Mouse (Mus musculus) forebrain, postnatal 0 days (tissue): ENCODE data around the gene Brd9. TPM values are rescaled to one million over a fixed set of nuclear protein-coding genes. Genes with fewer than 3 reads are reported as not detected.
A peak's percentile ranks its signal among the peaks of the same experiment; 100 is the strongest.

ENCODE experiments used
- ATAC-seq: fragments of 200-750 bp; cut with Nextera tagmentation; 2 replicates; pipeline ENCODE4 v1.8.0; 2017; ENCODE audit warnings: mild to moderate bottlenecking, moderate library complexity
- DNase-seq: peaks from one replicate; pipeline ENCODE4 v3.0.0-alpha.2; 2015
- H3K27ac ChIP-seq: fragments of 300-500 bp; sonication (generic); 2 replicates; pipeline ENCODE4 v1.5.1; 2014; ENCODE audit warnings: low read depth, mild to moderate bottlenecking, antibody characterized with exemption, low read length, moderate library complexity, mixed read lengths
- H3K27me3 ChIP-seq: fragments of 300-500 bp; sonication (generic); 2 replicates; pipeline ENCODE4 v1.6.1; 2014; ENCODE audit warnings: mild to moderate bottlenecking, low read length, mixed read lengths; ENCODE audit not compliant: insufficient read depth
- H3K36me3 ChIP-seq: fragments of 300-500 bp; sonication (generic); 2 replicates; pipeline ENCODE4 v1.6.1; 2014; ENCODE audit warnings: mild to moderate bottlenecking, moderate library complexity; ENCODE audit not compliant: insufficient read depth
- H3K4me1 ChIP-seq: fragments of 300-500 bp; sonication (generic); 2 replicates; pipeline ENCODE4 v1.6.1; 2014; ENCODE audit warnings: antibody characterized with exemption; ENCODE audit not compliant: insufficient read depth
- H3K4me2 ChIP-seq: fragments of 300-500 bp; sonication (generic); 2 replicates; pipeline ENCODE4 v1.6.1; 2014; ENCODE audit warnings: low read depth, mild to moderate bottlenecking, moderate library complexity
- H3K4me3 ChIP-seq: fragments of 300-500 bp; sonication (generic); 2 replicates; pipeline ENCODE4 v1.5.1; 2014; ENCODE audit warnings: low read depth, low read length, mixed read lengths
- H3K9ac ChIP-seq: fragments of 300-500 bp; sonication (generic); 2 replicates; pipeline ENCODE4 v1.6.1; 2014; ENCODE audit warnings: mild to moderate bottlenecking
- H3K9me3 ChIP-seq: fragments of 300-500 bp; sonication (generic); 2 replicates; pipeline ENCODE4 v1.6.1; 2016; ENCODE audit warnings: low read length
- CTCF ChIP-seq: sonication (generic); IDR thresholded peaks from 2 replicates; pipeline ENCODE4 v1.5.1; 2016; ENCODE audit warnings: antibody characterized with exemption, control low read depth, low read depth
- WGBS: fragments of 180-500 bp; shearing (Covaris S2); extraction: QIAGEN DNeasy Blood & Tissue Kit; methylation state at CpG from one replicate; pipeline ENCODE4 v1.1.7; 2014; 5-methylcytosine and 5-hydroxymethylcytosine counted together
- microRNA-seq, 2 experiments: library from miRNA; unstranded; fragments of <30 nt; microRNA quantifications; one replicate each; pipeline ENCODE4; 2016
- polyA plus RNA-seq: library from polyadenylated mRNA; unstranded; fragments of >200 nt; fragmentation: Nextera tagmentation; extraction: Ambion mirVana; gene quantifications from 2 replicates; pipeline ENCODE4 v1.2.1, GENCODE M21; 2015
- total RNA-seq: library from RNA; depleted of rRNA; stranded (reverse); fragments of >200 nt; gene quantifications from 2 replicates; pipeline ENCODE4 v1.2.3, GENCODE M21; 2014; rRNA removed

The Brd9 gene
- total and polyA plus RNA-seq, 2 experiments from 2014 or later, result 75.0 to 111 TPM

DNA sequence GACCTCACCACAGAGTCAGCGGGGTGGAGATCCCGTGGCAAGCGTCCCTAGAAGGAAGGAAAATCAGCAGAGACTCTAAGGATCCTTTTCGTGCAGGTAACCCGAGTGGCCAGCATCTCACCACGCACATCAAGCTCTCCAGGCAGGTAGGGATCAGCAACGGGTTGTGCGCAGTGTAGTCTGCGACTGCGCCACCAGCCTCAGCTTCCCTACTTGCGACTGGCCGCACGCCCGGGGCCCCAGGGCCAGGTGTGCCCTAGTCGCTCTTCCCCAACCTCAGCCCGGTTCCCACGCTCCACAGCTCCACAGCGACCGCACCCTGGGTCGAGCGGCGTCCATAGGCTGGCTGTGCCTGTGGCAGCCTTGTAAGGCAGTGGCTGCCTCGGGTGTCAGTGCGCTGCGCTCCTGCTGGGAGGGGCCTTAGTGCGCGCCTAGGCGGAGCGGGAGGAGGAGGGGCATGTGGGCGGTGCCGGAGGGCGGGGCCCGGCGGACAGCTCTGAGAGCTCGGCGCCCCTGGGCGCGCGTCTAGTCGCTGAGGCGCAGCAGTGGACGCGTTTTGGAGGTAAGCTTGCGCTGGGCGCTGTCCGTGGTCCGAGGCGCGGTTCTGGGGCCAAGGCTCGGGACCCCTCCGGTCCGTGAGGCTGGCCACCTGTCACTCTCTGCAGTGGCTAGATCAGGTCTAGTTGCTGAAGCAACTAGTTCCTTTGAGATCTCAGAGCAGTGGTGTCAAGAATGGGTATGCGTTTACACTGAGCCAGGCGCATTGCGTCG lies 71.5 kb downstream of the Brd9 start, which contains the start of gene Tppp:
Gene Tppp, plus strand, starts transcription at position 460 of the 771 bp plus-strand sequence.
- Histone ChIP-seq H3K4me3 (peak within 1 kb of the TSS; percentile 67), H3K27me3 (no peaks in the 10 kb centered on the region; the same call in 1 of the 2 replicates), H3K4me1 (peaks cover 8% of the 10 kb centered on the region; the same call in 1 of the 2 replicates), H3K9me3 (no peaks in the 10 kb centered on the region), H3K9ac (peak within 1 kb of the TSS; percentile 70), H3K4me2 (peak within 1 kb of the TSS; percentile 88), H3K27ac (peak within 1 kb of the TSS; percentile 86), H3K36me3 (no peaks in the 10 kb centered on the region)
- TF ChIP-seq CTCF, result no peak; the same call in 1 of the 2 replicates
- DNase-seq (peak; percentile 87), ATAC-seq (peak; percentile 92)
- WGBS, result 4% methylated on average over 56 of the region's 56 CpGs

DNA sequence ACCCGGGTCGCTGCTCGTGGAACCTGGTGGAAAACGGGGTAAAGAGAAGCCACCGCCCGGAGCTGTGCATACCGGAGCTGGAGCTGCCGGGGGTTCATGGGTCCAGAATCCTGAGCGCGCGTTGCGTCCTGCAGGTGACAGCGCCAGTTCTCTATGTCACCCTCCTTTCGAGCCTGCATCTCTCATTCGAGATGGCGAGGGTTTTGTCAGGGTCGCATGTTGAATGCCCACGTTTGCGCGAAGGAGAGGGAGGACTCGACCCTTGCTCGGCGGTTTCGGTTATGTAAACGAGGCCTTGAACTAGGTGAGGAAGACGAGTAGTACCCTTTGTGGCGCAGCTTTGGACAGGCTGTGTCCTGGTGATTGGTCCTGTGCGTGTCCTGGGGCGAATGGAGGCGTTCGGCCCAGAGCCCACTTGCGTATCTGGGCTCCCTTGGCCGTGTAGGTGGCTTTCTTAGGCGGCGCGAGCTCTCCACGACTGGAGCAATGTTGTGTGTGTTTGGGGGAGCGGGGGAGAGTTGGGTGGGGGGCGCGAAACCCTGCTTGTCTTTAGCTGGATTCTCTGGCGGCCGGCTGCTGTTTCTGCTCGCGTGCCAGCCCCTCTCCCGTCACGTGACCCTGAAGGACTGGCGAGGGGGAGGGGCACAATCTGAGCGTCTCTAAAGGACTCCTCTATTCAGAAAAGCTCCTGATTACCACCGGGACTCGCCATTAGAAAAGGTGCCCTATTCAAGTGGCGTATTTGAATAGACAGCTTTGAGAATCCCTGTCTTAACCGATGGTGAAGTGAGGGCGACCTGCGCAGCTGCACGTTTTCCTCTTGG lies 72.4 kb downstream of the Brd9 start:
- H3K4me3 ChIP-seq, result peak overlapping the region; percentile 67
- H3K36me3 ChIP-seq, result no peaks in the 10 kb centered on the region
- TF ChIP-seq CTCF, result no peak
- WGBS, result under 1% methylated on average over 55 of the region's 55 CpGs
- no peaks in the 10 kb centered on the region for H3K9me3 ChIP-seq
- H3K4me1 ChIP-seq, result peaks cover 8% of the 10 kb centered on the region; the same call in 1 of the 2 replicates
- peak overlapping the region; percentile 86 for H3K27ac ChIP-seq
- peak overlapping the region; percentile 70 for H3K9ac ChIP-seq
- peak; percentile 60 for ATAC-seq
- H3K27me3 ChIP-seq, result no peaks in the 10 kb centered on the region; the same call in 1 of the 2 replicates
- H3K4me2 ChIP-seq, result peak overlapping the region; percentile 88
- peak; percentile 87 for DNase-seq

Small RNA genes lying within 50 kb of the gene (microRNA-seq; reads per million reads assigned to microRNA genes)
- 0 reads per million in 2 experiments for gene Gm25197

Other genes starting within 250 kb of the Brd9 start
- 0.15 and 0.43 TPM in 2 replicates for gene Slc6a19, start 232.9 kb upstream of the Brd9 start, total RNA-seq
- 0.13 and 0.22 TPM in 2 replicates for gene Slc6a19, start 232.9 kb upstream of the Brd9 start, polyA plus RNA-seq
- 4.5 and 14.8 TPM in 2 replicates for gene Slc12a7, start 204.7 kb upstream of the Brd9 start, total RNA-seq
- 3.7 and 4.9 TPM in 2 replicates for gene Slc12a7, start 204.7 kb upstream of the Brd9 start, polyA plus RNA-seq
- gene Nkd2, start 90.2 kb upstream of the Brd9 start, total RNA-seq, result 27.8 and 35.3 TPM in 2 replicates
- 15.2 TPM in 2 replicates for gene Nkd2, start 90.2 kb upstream of the Brd9 start, polyA plus RNA-seq
- 3.8 and 4.3 TPM in 2 replicates for gene Trip13, start within 50 bp of the Brd9 start, total RNA-seq
- 9.6 and 10.6 TPM in 2 replicates for gene Trip13, start within 50 bp of the Brd9 start, polyA plus RNA-seq
- not detected in 2 replicates for gene Zdhhc11, start 26.0 kb downstream of the Brd9 start, total RNA-seq
- not detected in 2 replicates for gene Zdhhc11, start 26.0 kb downstream of the Brd9 start, polyA plus RNA-seq
- gene Tppp, start 71.6 kb downstream of the Brd9 start, total RNA-seq, result 28.9 and 33.4 TPM in 2 replicates
- 6.2 and 8.2 TPM in 2 replicates for gene Tppp, start 71.6 kb downstream of the Brd9 start, polyA plus RNA-seq
- gene Cep72, start 124.5 kb downstream of the Brd9 start, total RNA-seq, result 6.7 and 7.1 TPM in 2 replicates
- 6.0 and 8.8 TPM in 2 replicates for gene Cep72, start 124.5 kb downstream of the Brd9 start, polyA plus RNA-seq
- gene Slc9a3, start 183.6 kb downstream of the Brd9 start, total RNA-seq, result 0.15 and 0.29 TPM in 2 replicates
- 0.28 and 0.40 TPM in 2 replicates for gene Slc9a3, start 183.6 kb downstream of the Brd9 start, polyA plus RNA-seq